Mouse (Mus musculus): ENCODE data around the gene Plcg1. TPM values are rescaled to one million over a fixed set of nuclear protein-coding genes. Genes with fewer than 3 reads are reported as not detected.

Plcg1 gene
- polyA plus RNA-seq, 1 experiment from 2014 or later, result 68.8 TPM

DNA sequence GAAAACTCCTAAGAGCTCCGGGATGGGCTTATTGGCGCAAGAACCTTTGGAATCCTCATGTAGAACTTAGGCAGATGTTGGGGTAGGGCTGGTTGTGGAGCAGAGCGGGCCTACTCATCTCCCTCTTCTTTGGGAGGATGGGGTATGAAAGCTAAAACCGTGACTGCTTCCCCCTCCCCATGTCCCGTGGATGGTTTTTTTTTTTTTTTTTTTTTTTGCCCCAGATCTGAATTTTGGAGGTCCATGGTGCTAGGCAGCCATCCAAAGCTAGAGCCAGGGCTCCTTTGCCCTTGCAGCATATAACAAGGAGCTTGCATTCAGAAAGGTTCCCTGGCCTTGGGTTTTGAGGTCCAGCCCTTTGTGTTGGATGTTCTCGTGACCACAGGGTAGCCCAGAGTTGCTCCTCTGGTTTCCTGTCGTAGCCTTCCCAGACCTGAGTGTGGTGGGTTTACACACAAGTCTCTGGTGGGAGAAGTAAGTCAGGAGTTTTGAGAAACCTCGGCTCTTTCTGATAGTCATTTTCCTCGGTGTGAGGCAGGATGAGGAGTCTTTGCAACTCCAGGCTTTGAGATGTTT is 1.4 kb downstream of the Plcg1 start:
- Histone ChIP-seq H3K36me3 (ENCODE audit: control insufficient read depth, insufficient read depth, low read length) (peaks cover 28% of the 10 kb centered on the region), H3K4me1 (ENCODE audit: control insufficient read depth, insufficient read depth, low read length) (peaks cover 39% of the 10 kb centered on the region), H3K4me3 (replicated peaks; ENCODE audit: low read depth, low read length) (peak overlapping the region; percentile 89), H3K9me3 (ENCODE audit: control insufficient read depth, low read length) (no peaks in the 10 kb centered on the region), H3K27ac (replicated peaks; ENCODE audit: low read depth, low read length) (0 out of 2 replicates have a peak overlapping the region, but pooled peaks have one; percentile 2), H3K4me2 (ENCODE audit: low read length) (peak overlapping the region; percentile 75), H3K9ac (replicated peaks; ENCODE audit: low read length) (peak overlapping the region; percentile 100), H3K27me3 (ENCODE audit: control insufficient read depth, insufficient read depth, low read length) (no peaks in the 10 kb centered on the region)
- WGBS, result 40% methylated on average over 9 of the region's 9 CpGs
- no peak for ATAC-seq (ENCODE audit: low FRiP score, low TSS enrichment)
- DNase-seq, result no peak

DNA sequence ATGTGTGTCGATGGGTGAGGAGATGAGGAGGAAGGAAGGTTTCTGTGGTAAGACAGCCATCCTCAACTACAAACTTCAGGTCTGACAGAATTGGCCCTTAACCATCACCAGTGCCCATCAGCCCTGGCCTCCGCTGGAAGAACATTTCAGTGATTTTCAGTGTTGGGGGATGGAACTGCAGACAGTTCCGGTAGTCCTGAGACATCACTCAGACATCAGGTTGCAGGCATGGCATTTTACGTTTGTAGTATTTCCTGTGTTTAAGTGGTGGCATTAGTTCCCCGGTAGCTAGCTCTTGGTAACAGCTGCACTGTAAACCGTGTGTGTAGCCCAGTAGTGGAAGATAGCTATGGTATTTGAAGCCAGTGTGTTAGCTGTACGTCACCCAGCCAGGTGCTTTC is 2.0 kb downstream of the Plcg1 start:
- Histone ChIP-seq H3K4me3 (replicated peaks; ENCODE audit: low read depth, low read length) (peak overlapping the region; percentile 89), H3K9ac (replicated peaks; ENCODE audit: low read length) (peak overlapping the region; percentile 100), H3K9me3 (ENCODE audit: control insufficient read depth, low read length) (no peaks in the 10 kb centered on the region), H3K4me1 (ENCODE audit: control insufficient read depth, insufficient read depth, low read length) (peaks cover 39% of the 10 kb centered on the region), H3K27me3 (ENCODE audit: control insufficient read depth, insufficient read depth, low read length) (no peaks in the 10 kb centered on the region), H3K4me2 (ENCODE audit: low read length) (peak overlapping the region; percentile 75), H3K27ac (replicated peaks; ENCODE audit: low read depth, low read length) (0 out of 2 replicates have a peak overlapping the region, but pooled peaks have one; percentile 2), H3K36me3 (ENCODE audit: control insufficient read depth, insufficient read depth, low read length) (peaks cover 31% of the 10 kb centered on the region)
- WGBS, result 80% methylated on average over 7 of the region's 7 CpGs
- DNase-seq, result no peak
- no peak for ATAC-seq (ENCODE audit: low FRiP score, low TSS enrichment)

DNA sequence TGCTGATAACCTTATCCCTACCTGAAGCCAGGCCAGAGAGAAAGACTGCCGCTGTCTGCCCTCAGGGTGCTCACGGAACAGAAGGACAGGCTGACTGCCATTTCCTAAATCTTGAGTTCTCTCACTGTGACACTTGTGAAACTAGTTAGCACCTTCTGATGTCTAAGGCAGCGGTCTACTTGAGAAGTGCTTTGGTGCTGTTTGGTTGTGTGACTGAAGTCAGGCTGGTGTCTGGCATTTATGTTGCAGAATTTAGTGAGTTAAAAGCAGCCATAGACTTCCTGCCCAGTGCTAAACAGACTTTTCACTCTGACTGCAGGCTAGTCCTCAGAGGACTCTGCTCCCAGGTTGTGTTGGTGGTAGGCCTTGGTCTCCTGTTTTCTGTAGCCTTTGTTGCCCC is 3.2 kb downstream of the Plcg1 start:
- 92% methylated on average over 3 of the region's 3 CpGs for WGBS
- H3K27ac ChIP-seq (replicated peaks; ENCODE audit: low read depth, low read length), result no peak overlapping the region
- H3K9me3 ChIP-seq (ENCODE audit: control insufficient read depth, low read length), result no peaks in the 10 kb centered on the region
- H3K4me3 ChIP-seq (replicated peaks; ENCODE audit: low read depth, low read length), result no peak overlapping the region
- H3K4me2 ChIP-seq (ENCODE audit: low read length), result peak overlapping the region; percentile 75
- no peak for DNase-seq
- peaks cover 42% of the 10 kb centered on the region for H3K36me3 ChIP-seq (ENCODE audit: control insufficient read depth, insufficient read depth, low read length)
- ATAC-seq (ENCODE audit: low FRiP score, low TSS enrichment), result no peak
- H3K9ac ChIP-seq (replicated peaks; ENCODE audit: low read length), result no peak overlapping the region
- no peaks in the 10 kb centered on the region for H3K27me3 ChIP-seq (ENCODE audit: control insufficient read depth, insufficient read depth, low read length)
- H3K4me1 ChIP-seq (ENCODE audit: control insufficient read depth, insufficient read depth, low read length), result peaks cover 39% of the 10 kb centered on the region

DNA sequence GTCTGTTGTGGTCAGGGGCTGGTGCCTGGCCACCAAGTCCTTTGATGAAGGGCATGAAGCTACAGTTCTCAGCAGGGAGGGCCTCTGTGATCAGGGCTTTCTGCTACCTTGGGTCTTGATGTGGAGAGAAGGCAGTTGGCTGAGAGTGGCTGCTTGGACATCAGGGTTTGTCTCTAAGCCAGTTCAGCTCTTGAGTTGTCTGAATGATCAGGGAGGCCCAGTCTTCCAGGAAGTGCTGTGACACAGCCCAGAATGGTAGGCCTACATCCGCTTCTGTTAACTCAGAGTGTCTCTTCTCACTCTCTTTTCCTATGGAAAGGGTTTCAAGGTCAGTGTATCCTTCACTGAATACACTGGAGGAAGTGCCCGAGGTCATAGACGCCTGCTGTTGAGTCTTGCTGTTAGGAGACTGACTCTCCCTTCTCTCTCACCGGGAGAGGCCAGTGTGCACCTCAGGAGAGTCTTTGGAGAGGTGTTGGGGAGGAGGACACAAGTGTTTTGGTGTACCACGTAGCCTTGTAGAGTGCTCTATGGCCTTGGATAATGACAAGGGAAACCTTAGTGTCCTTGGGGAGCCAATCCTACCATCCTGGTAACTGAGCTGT is 4.7 kb downstream of the Plcg1 start:
- H3K27ac ChIP-seq (replicated peaks; ENCODE audit: low read depth, low read length), result no peak overlapping the region
- H3K27me3 ChIP-seq (ENCODE audit: control insufficient read depth, insufficient read depth, low read length), result no peaks in the 10 kb centered on the region
- no peak for ATAC-seq (ENCODE audit: low FRiP score, low TSS enrichment)
- no peak overlapping the region for H3K4me2 ChIP-seq (ENCODE audit: low read length)
- WGBS, result 89% methylated on average over 5 of the region's 5 CpGs
- no peaks in the 10 kb centered on the region for H3K9me3 ChIP-seq (ENCODE audit: control insufficient read depth, low read length)
- no peak overlapping the region for H3K9ac ChIP-seq (replicated peaks; ENCODE audit: low read length)
- no peak for DNase-seq
- peaks cover 45% of the 10 kb centered on the region for H3K4me1 ChIP-seq (ENCODE audit: control insufficient read depth, insufficient read depth, low read length)
- no peak overlapping the region for H3K4me3 ChIP-seq (replicated peaks; ENCODE audit: low read depth, low read length)
- peaks cover 46% of the 10 kb centered on the region for H3K36me3 ChIP-seq (ENCODE audit: control insufficient read depth, insufficient read depth, low read length)

DNA sequence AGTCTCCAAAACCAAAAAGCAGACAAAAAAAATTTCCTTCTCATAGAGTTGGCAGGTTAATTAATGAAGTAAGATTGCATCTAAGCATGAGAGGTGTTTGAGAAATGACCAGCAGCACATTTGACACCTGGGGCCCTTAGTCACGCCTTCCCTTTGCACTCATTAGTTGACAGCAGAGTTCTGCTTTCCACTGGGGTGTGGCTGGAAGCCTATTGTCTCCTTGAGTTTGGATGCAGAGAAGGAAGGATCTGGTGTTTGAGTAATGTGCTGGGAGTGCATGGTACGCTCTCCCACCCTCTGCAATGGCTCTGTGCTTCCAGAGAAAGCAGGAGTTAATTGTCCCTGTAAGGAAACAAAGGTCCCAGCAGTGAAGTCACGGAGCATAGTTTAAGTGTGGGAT is 5.4 kb downstream of the Plcg1 start:
- ATAC-seq (ENCODE audit: low FRiP score, low TSS enrichment) (no peak), DNase-seq (no peak)
- H3K9me3 ChIP-seq (ENCODE audit: control insufficient read depth, low read length), result no peaks in the 10 kb centered on the region
- H3K4me1 ChIP-seq (ENCODE audit: control insufficient read depth, insufficient read depth, low read length), result peaks cover 43% of the 10 kb centered on the region
- H3K4me2 ChIP-seq (ENCODE audit: low read length), result no peak overlapping the region
- no peak overlapping the region for H3K27ac ChIP-seq (replicated peaks; ENCODE audit: low read depth, low read length)
- H3K27me3 ChIP-seq (ENCODE audit: control insufficient read depth, insufficient read depth, low read length), result no peaks in the 10 kb centered on the region
- H3K36me3 ChIP-seq (ENCODE audit: control insufficient read depth, insufficient read depth, low read length), result peaks cover 46% of the 10 kb centered on the region
- H3K9ac ChIP-seq (replicated peaks; ENCODE audit: low read length), result no peak overlapping the region
- 100% methylated on average over 3 of the region's 3 CpGs for WGBS
- no peak overlapping the region for H3K4me3 ChIP-seq (replicated peaks; ENCODE audit: low read depth, low read length)

DNA sequence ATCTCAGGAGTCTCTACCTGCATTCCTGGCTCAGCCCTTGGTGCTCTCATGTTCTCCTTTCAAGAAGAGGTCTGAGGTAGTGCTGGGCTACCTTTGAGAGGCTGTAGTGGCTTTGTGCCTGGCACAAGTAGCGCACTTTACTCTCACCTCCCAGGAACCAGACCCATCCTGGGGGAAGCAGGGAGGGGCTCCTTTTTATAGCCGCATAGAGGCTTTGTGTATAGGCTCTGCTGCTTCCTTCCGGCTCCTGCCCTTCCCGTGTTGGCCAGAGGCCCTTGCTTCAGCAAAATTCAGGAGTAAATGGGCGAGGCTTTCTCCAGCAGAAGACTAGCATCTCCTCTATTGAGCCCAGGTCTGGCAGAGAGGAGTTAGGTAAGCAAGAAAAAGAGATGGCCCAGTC is 7.3 kb downstream of the Plcg1 start:
- ATAC-seq (ENCODE audit: low FRiP score, low TSS enrichment) (no peak), DNase-seq (no peak)
- WGBS, result 81% methylated on average over 5 of the region's 5 CpGs
- Histone ChIP-seq H3K27ac (replicated peaks; ENCODE audit: low read depth, low read length) (no peak overlapping the region), H3K27me3 (ENCODE audit: control insufficient read depth, insufficient read depth, low read length) (no peaks in the 10 kb centered on the region), H3K9me3 (ENCODE audit: control insufficient read depth, low read length) (no peaks in the 10 kb centered on the region), H3K4me2 (ENCODE audit: low read length) (no peak overlapping the region), H3K4me3 (replicated peaks; ENCODE audit: low read depth, low read length) (no peak overlapping the region), H3K9ac (replicated peaks; ENCODE audit: low read length) (no peak overlapping the region), H3K4me1 (ENCODE audit: control insufficient read depth, insufficient read depth, low read length) (peaks cover 30% of the 10 kb centered on the region), H3K36me3 (ENCODE audit: control insufficient read depth, insufficient read depth, low read length) (peaks cover 46% of the 10 kb centered on the region)

DNA sequence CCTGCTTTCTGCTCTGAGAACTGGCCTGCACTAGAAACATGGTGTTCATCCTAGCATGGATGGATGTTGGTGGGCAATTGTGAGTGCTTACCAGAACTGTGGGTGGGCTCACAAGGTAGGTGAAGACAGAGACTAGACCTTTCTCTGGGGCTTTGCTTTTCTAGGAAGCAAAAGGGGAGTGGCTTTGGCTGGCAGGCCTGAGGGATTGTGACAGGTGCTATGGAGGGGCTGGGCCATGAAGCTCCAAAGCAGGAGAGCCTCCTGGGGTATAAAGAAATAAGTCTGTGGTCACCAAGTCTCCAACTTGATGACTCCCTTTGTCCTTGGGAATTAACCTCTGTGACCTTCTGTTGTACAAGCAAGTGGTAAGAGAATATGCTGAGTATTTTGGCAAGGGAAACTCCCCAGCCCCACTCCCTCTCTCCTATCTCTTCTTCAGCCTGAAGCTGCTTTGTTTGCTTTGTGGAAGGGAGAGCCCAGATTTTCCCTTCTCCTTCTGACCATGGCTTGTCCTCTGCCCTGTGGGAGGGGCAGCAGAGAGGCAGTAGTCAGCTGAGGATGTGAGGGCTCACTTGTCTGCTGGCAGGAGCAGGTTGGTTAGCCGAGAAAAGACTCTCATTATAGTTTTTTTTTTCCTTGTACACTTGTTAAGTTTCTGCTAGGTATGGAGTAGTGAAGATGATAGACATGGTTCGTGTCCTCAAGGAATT is 8.7 kb downstream of the Plcg1 start:
- H3K4me3 ChIP-seq (replicated peaks; ENCODE audit: low read depth, low read length), result no peak overlapping the region
- peaks cover 16% of the 10 kb centered on the region for H3K4me1 ChIP-seq (ENCODE audit: control insufficient read depth, insufficient read depth, low read length)
- H3K36me3 ChIP-seq (ENCODE audit: control insufficient read depth, insufficient read depth, low read length), result peaks cover 38% of the 10 kb centered on the region
- ATAC-seq (ENCODE audit: low FRiP score, low TSS enrichment) (no peak), DNase-seq (no peak)
- WGBS, result 46% methylated on average over 2 of the region's 2 CpGs
- no peak overlapping the region for H3K4me2 ChIP-seq (ENCODE audit: low read length)
- H3K27ac ChIP-seq (replicated peaks; ENCODE audit: low read depth, low read length), result no peak overlapping the region; the same call in 1 of the 2 replicates
- no peak overlapping the region for H3K9ac ChIP-seq (replicated peaks; ENCODE audit: low read length)
- H3K27me3 ChIP-seq (ENCODE audit: control insufficient read depth, insufficient read depth, low read length), result no peaks in the 10 kb centered on the region
- no peaks in the 10 kb centered on the region for H3K9me3 ChIP-seq (ENCODE audit: control insufficient read depth, low read length)

DNA sequence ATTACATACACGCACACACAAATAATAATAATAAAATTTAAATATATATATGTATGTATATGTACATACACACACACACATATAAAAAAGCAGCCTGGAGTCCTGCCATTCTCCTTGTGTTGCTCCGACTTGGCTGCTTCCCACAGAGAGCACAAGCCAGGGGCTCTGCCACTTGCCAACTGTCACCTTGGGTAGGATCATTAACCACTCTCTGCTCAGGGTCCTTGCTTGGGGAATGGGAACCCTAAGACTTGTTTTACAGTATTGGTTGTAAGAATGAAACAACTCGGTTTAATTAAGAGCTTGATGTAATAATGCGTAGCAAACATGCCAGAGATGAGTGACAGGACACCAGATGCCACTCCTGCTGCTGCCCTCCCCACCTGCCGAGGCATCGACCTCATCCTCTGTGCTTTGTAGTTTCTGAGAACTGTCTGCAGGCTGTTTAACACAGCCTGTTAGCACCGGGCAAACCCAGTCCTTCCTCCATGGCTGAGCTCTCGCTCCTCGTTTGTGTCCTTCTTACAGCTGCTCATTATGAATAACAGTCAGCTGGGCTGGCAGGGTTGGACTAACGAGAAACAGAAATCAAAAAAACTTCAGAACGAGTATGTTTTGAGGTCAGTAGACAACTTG is 9.5 kb downstream of the Plcg1 start:
- no peaks in the 10 kb centered on the region for H3K9me3 ChIP-seq (ENCODE audit: control insufficient read depth, low read length)
- no peak overlapping the region for H3K4me2 ChIP-seq (ENCODE audit: low read length)
- H3K9ac ChIP-seq (replicated peaks; ENCODE audit: low read length), result no peak overlapping the region
- no peak overlapping the region; the same call in 1 of the 2 replicates for H3K27ac ChIP-seq (replicated peaks; ENCODE audit: low read depth, low read length)
- 0 out of 2 replicates have a peak, but pooled peaks cover 13% of the 10 kb centered on the region for H3K4me1 ChIP-seq (ENCODE audit: control insufficient read depth, insufficient read depth, low read length)
- ATAC-seq (ENCODE audit: low FRiP score, low TSS enrichment) (peak; percentile 43; the same call in 1 of the 2 replicates), DNase-seq (peak; percentile 11)
- peaks cover 38% of the 10 kb centered on the region for H3K36me3 ChIP-seq (ENCODE audit: control insufficient read depth, insufficient read depth, low read length)
- H3K27me3 ChIP-seq (ENCODE audit: control insufficient read depth, insufficient read depth, low read length), result no peaks in the 10 kb centered on the region
- H3K4me3 ChIP-seq (replicated peaks; ENCODE audit: low read depth, low read length), result no peak overlapping the region
- 61% methylated on average over 11 of the region's 11 CpGs for WGBS
